18 mouse cellular contexts compared by ENCODE assay signal in genomic region chr11:74639628-74640027, GRCm38 (mm10). TPM values are rescaled to one million over a fixed set of nuclear protein-coding genes. Genes with fewer than 3 reads are reported as not detected.
DNase-seq lines count a peak whose midpoint lies in the region; ATAC-seq and TF ChIP-seq lines count a peak whose summit lies in the region.
"Had no signal": no experiment of that assay in that cellular context is flagged by ENCODE, and none has a peak within 500 bp of the region (broad histone marks: within the 10 kb centered on the region; RNA-seq: fewer than 3 reads in every experiment).

No protein-coding gene starts in this region.

- H3K4me2 ChIP-seq in intestine, embryonic 15.5 days (replicated peaks) = peak overlapping the region; percentile 88
- H3K4me2 ChIP-seq in intestine, postnatal 0 days (replicated peaks; ENCODE audit: low read depth) = no peak overlapping the region
- no peak overlapping the region for H3K4me2 ChIP-seq in lung, postnatal 0 days (replicated peaks; ENCODE audit: low read depth, low read length)
- 0 out of 2 replicates have a peak overlapping the region, but pooled peaks have one; percentile 88 for H3K4me2 ChIP-seq in stomach, embryonic 15.5 days
- H3K4me2 ChIP-seq: liver, embryonic 12.5 days had no signal

- DNase-seq in gastrocnemius, adult 2 months = no peak
- no peak for DNase-seq in gastrocnemius, adult 18-20 months (ENCODE audit: low spot score)
- peak; percentile 29 for DNase-seq in lung, postnatal 0 days (ENCODE audit: low spot score)
- no peak for DNase-seq in lung, postnatal 10 days
- DNase-seq: adrenal gland, postnatal 36 days; B cell, adult 2 months; cerebellum, adult 8-10 months; retina, postnatal 1 day; right cerebral cortex, postnatal 4 days; thymus, postnatal 36 days had no signal

- no peaks in the 10 kb centered on the region for H3K27me3 ChIP-seq in intestine, embryonic 15.5 days (replicated peaks)
- no peaks in the 10 kb centered on the region for H3K27me3 ChIP-seq in intestine, postnatal 0 days (replicated peaks; ENCODE audit: control insufficient read depth, insufficient read depth, low read length)
- H3K27me3 ChIP-seq in lung, postnatal 0 days (replicated peaks; ENCODE audit: insufficient read depth, low read length) = no peaks in the 10 kb centered on the region
- H3K27me3 ChIP-seq in stomach, embryonic 15.5 days (replicated peaks) = 0 out of 2 replicates have a peak, but pooled peaks cover 7% of the 10 kb centered on the region
- H3K27me3 ChIP-seq: hindbrain, embryonic 15.5 days had no signal

- no peak overlapping the region for H3K4me3 ChIP-seq in gastrocnemius, adult 2 months
- H3K4me3 ChIP-seq in intestine, embryonic 15.5 days (replicated peaks) = no peak overlapping the region
- no peak overlapping the region for H3K4me3 ChIP-seq in intestine, postnatal 0 days (ENCODE audit: low read depth, low read length)
- no peak overlapping the region for H3K4me3 ChIP-seq in lung, postnatal 0 days (ENCODE audit: low read depth, low read length)
- no peak overlapping the region for H3K4me3 ChIP-seq in stomach, embryonic 15.5 days (replicated peaks)
- H3K4me3 ChIP-seq: liver, embryonic 12.5 days had no signal

- H3K27ac ChIP-seq in gastrocnemius, adult 2 months = peak overlapping the region; percentile 92; the same call in 1 of the 2 replicates
- H3K27ac ChIP-seq in intestine, embryonic 15.5 days = no peak overlapping the region
- no peak overlapping the region; the same call in 1 of the 2 replicates for H3K27ac ChIP-seq in intestine, postnatal 0 days (ENCODE audit: low read depth, low read length)
- H3K27ac ChIP-seq in lung, postnatal 0 days (ENCODE audit: low read length) = peak overlapping the region; percentile 88
- peak overlapping the region; percentile 94 for H3K27ac ChIP-seq in stomach, embryonic 15.5 days
- H3K27ac ChIP-seq: liver, embryonic 12.5 days had no signal

- no peak overlapping the region for H3K9ac ChIP-seq in intestine, embryonic 15.5 days
- H3K9ac ChIP-seq in intestine, postnatal 0 days (ENCODE audit: low read depth, low read length) = no peak overlapping the region
- no peak overlapping the region for H3K9ac ChIP-seq in lung, postnatal 0 days (replicated peaks; ENCODE audit: low read depth)
- no peak overlapping the region for H3K9ac ChIP-seq in stomach, embryonic 15.5 days
- H3K9ac ChIP-seq: liver, embryonic 12.5 days had no signal

- no peak for ATAC-seq in intestine, embryonic 15.5 days
- ATAC-seq in intestine, postnatal 0 days = no peak
- ATAC-seq in lung, postnatal 0 days = no peak
- no peak for ATAC-seq in stomach, embryonic 15.5 days (ENCODE audit: insufficient read depth, low FRiP score, low read depth)
- no peak for ATAC-seq in activated CD4-positive, CD25-positive, alpha-beta regulatory T cell, adult 4 months
- ATAC-seq: forebrain, embryonic 16.5 days; liver, embryonic 12.5 days had no signal

- intact Hi-C loops in gastrocnemius, adult 2 months (cut with DNase I) = loop anchor here (5.0 kb wide), 1 partner anchor 208 kb away; no protein-coding TSS in a partner anchor

- 58% methylated on average over 1 of the region's 1 CpGs for WGBS in intestine, embryonic 15.5 days
- WGBS in intestine, postnatal 0 days = 62% methylated on average over 1 of the region's 1 CpGs
- 37% methylated on average over 1 of the region's 1 CpGs for WGBS in lung, postnatal 0 days
- WGBS in stomach, embryonic 15.5 days = 50% methylated on average over 1 of the region's 1 CpGs

- TF ChIP-seq CTCF in gastrocnemius, adult 2 months (IDR thresholded peaks at IDR 0.05) = no peak
- no peak for TF ChIP-seq CTCF in intestine, postnatal 0 days (IDR thresholded peaks at IDR 0.05; ENCODE audit: low read depth)
- TF ChIP-seq CTCF in lung, postnatal 0 days (IDR thresholded peaks at IDR 0.05) = no peak

- H3K9me3 ChIP-seq in intestine, embryonic 15.5 days = no peaks in the 10 kb centered on the region
- no peaks in the 10 kb centered on the region for H3K9me3 ChIP-seq in intestine, postnatal 0 days (ENCODE audit: control insufficient read depth)
- H3K9me3 ChIP-seq in lung, postnatal 0 days (ENCODE audit: low read length) = no peaks in the 10 kb centered on the region
- no peaks in the 10 kb centered on the region for H3K9me3 ChIP-seq in stomach, embryonic 15.5 days
- H3K9me3 ChIP-seq: hindbrain, embryonic 15.5 days; liver, embryonic 12.5 days had no signal

- TF ChIP-seq EP300 in lung, postnatal 0 days (IDR thresholded peaks at IDR 0.05) = no peak

- no peaks in the 10 kb centered on the region for H3K36me3 ChIP-seq in intestine, embryonic 15.5 days
- no peaks in the 10 kb centered on the region for H3K36me3 ChIP-seq in intestine, postnatal 0 days (ENCODE audit: control insufficient read depth, insufficient read depth)
- H3K36me3 ChIP-seq in lung, postnatal 0 days (ENCODE audit: insufficient read depth, low read length) = no peaks in the 10 kb centered on the region
- H3K36me3 ChIP-seq in stomach, embryonic 15.5 days = no peaks in the 10 kb centered on the region
- H3K36me3 ChIP-seq: hindbrain, embryonic 15.5 days had no signal

- H3K4me1 ChIP-seq in intestine, embryonic 15.5 days (replicated peaks) = peaks cover 19% of the 10 kb centered on the region
- H3K4me1 ChIP-seq in intestine, postnatal 0 days (replicated peaks; ENCODE audit: control insufficient read depth, insufficient read depth, low read length) = 0 out of 2 replicates have a peak, but pooled peaks cover 4% of the 10 kb centered on the region
- H3K4me1 ChIP-seq in lung, postnatal 0 days (ENCODE audit: insufficient read depth, low read depth, low read length) = peaks cover 21% of the 10 kb centered on the region; the same call in 1 of the 2 replicates
- peaks cover 18% of the 10 kb centered on the region for H3K4me1 ChIP-seq in stomach, embryonic 15.5 days

RNA-seq across cellular contexts. Expression of gene Cluh, which starts 9.7 kb away (rescaled TPM):
- 100 to 1,000 TPM in 1 of 2 experiments, 10 to 100 TPM in 1; 84.7 to 110 TPM for total RNA-seq in gastrocnemius, adult 2 months (2021)
- total RNA-seq in gastrocnemius, adult 18-20 months (2021) = 10 to 100 TPM; 90.2 to 100.0 TPM
- polyA plus RNA-seq in intestine, embryonic 15.5 days (2015; fragmentation: Nextera tagmentation; extraction: Ambion mirVana) = 56.4 and 61.4 TPM in 2 replicates
- polyA plus RNA-seq in intestine, postnatal 0 days (2015; fragmentation: Nextera tagmentation; extraction: Ambion mirVana) = 21.4 and 23.1 TPM in 2 replicates
- 8.2 and 9.2 TPM in 2 replicates for polyA plus RNA-seq in lung, postnatal 0 days (2015; fragmentation: Nextera tagmentation; extraction: Ambion mirVana)
- polyA plus RNA-seq in stomach, embryonic 15.5 days (2015; fragmentation: Nextera tagmentation; extraction: Ambion mirVana) = 34.9 and 39.8 TPM in 2 replicates
- 1 to 10 TPM; 6.8 to 8.1 TPM for polyA plus RNA-seq in activated CD4-positive, CD25-positive, alpha-beta regulatory T cell, adult 4 months (2017; shearing (Covaris generic))

RNA-seq across cellular contexts. Expression of gene Ccdc92b, which starts 20.2 kb away (rescaled TPM):
- total RNA-seq in gastrocnemius, adult 2 months (2021) = under 1 TPM; 0.10 to 0.17 TPM
- under 1 TPM; 0.05 TPM for total RNA-seq in gastrocnemius, adult 18-20 months (2021)
- polyA plus RNA-seq in intestine, embryonic 15.5 days (2015; fragmentation: Nextera tagmentation; extraction: Ambion mirVana) = 0.52 and 0.54 TPM in 2 replicates
- polyA plus RNA-seq in intestine, postnatal 0 days (2015; fragmentation: Nextera tagmentation; extraction: Ambion mirVana) = 0.25 and 0.35 TPM in 2 replicates
- polyA plus RNA-seq in lung, postnatal 0 days (2015; fragmentation: Nextera tagmentation; extraction: Ambion mirVana) = 0.69 and 0.85 TPM in 2 replicates
- polyA plus RNA-seq in stomach, embryonic 15.5 days (2015; fragmentation: Nextera tagmentation; extraction: Ambion mirVana) = 0.63 and 1.5 TPM in 2 replicates
- polyA plus RNA-seq in activated CD4-positive, CD25-positive, alpha-beta regulatory T cell, adult 4 months (2017; shearing (Covaris generic)) = not detected
- total RNA-seq: common myeloid progenitor, adult 5-6 weeks had no signal

RNA-seq across cellular contexts. Expression of gene Rap1gap2, which starts 28.9 kb away (rescaled TPM):
- total RNA-seq in gastrocnemius, adult 2 months (2021) = 1 to 10 TPM; 6.1 to 7.0 TPM
- 1 to 10 TPM; 5.1 to 6.7 TPM for total RNA-seq in gastrocnemius, adult 18-20 months (2021)
- 12.1 and 12.4 TPM in 2 replicates for polyA plus RNA-seq in intestine, embryonic 15.5 days (2015; fragmentation: Nextera tagmentation; extraction: Ambion mirVana)
- polyA plus RNA-seq in intestine, postnatal 0 days (2015; fragmentation: Nextera tagmentation; extraction: Ambion mirVana) = 7.9 and 9.2 TPM in 2 replicates
- polyA plus RNA-seq in lung, postnatal 0 days (2015; fragmentation: Nextera tagmentation; extraction: Ambion mirVana) = 1.1 and 1.2 TPM in 2 replicates
- polyA plus RNA-seq in stomach, embryonic 15.5 days (2015; fragmentation: Nextera tagmentation; extraction: Ambion mirVana) = 13.1 and 21.2 TPM in 2 replicates
- polyA plus RNA-seq in activated CD4-positive, CD25-positive, alpha-beta regulatory T cell, adult 4 months (2017; shearing (Covaris generic)) = 1 to 10 TPM; 3.3 to 4.1 TPM

Comparison
In these comparisons a context has a peak if more than half of its experiments do, and no peak if none do; other contexts are left out.
1. H3K4me2 ChIP-seq: peak in intestine, embryonic 15.5 days (single experiment) and stomach, embryonic 15.5 days (single experiment); none in intestine, postnatal 0 days (single experiment) and lung, postnatal 0 days (single experiment).
2. H3K27ac ChIP-seq: peak in gastrocnemius, adult 2 months (single experiment), lung, postnatal 0 days (single experiment) and stomach, embryonic 15.5 days (single experiment); none in intestine, embryonic 15.5 days (single experiment) and intestine, postnatal 0 days (single experiment).